21 mouse cellular contexts compared by ENCODE assay signal in genomic region chr2:19016348-19016747, GRCm38 (mm10). TPM values are rescaled to one million over a fixed set of nuclear protein-coding genes. Genes with fewer than 3 reads are reported as not detected.
"Had no signal": no experiment of that assay in that cellular context is flagged by ENCODE, and none has a peak within 500 bp of the region (broad histone marks: within the 10 kb centered on the region; RNA-seq: fewer than 3 reads in every experiment).

No protein-coding gene starts in this region.

- H3K27ac ChIP-seq: kidney, postnatal 0 days; left cerebral cortex, adult 2 months; liver, embryonic 15.5 days; lung, embryonic 15.5 days; midbrain, embryonic 12.5 days; midbrain, embryonic 15.5 days; neural tube, embryonic 12.5 days; neural tube, embryonic 15.5 days; stomach, embryonic 15.5 days had no signal

- ATAC-seq: intestine, postnatal 0 days; midbrain, embryonic 15.5 days had no signal

- H3K36me3 ChIP-seq: liver, embryonic 15.5 days; lung, embryonic 15.5 days; midbrain, embryonic 12.5 days; midbrain, embryonic 15.5 days; neural tube, embryonic 12.5 days; neural tube, embryonic 15.5 days; stomach, embryonic 15.5 days had no signal

- H3K27me3 ChIP-seq: liver, embryonic 15.5 days; lung, embryonic 15.5 days; midbrain, embryonic 12.5 days; midbrain, embryonic 15.5 days; neural tube, embryonic 12.5 days; neural tube, embryonic 15.5 days; stomach, embryonic 15.5 days had no signal

- DNase-seq: kidney, adult 2 months; kidney, postnatal 25 days; layer of hippocampus, postnatal 36 days; lung, adult 18-20 months; lung, postnatal 10 days; lung, postnatal 36 days; right cerebral cortex, adult 18-20 months; right cerebral cortex, postnatal 14 days; right cerebral cortex, postnatal 4 days had no signal

- H3K4me3 ChIP-seq: left cerebral cortex, adult 2 months; liver, embryonic 15.5 days; lung, embryonic 15.5 days; megakaryocyte, embryonic 14.5 days; midbrain, embryonic 12.5 days; midbrain, embryonic 15.5 days; neural tube, embryonic 12.5 days; neural tube, embryonic 15.5 days; stomach, embryonic 15.5 days had no signal

- H3K4me1 ChIP-seq: lung, embryonic 15.5 days; midbrain, embryonic 12.5 days; midbrain, embryonic 15.5 days; neural tube, embryonic 12.5 days; neural tube, embryonic 15.5 days; stomach, embryonic 15.5 days had no signal

RNA-seq across cellular contexts. Expression of gene 4930426L09Rik, which starts 18.2 kb away (rescaled TPM):
- total RNA-seq: liver, adult 2 months had no signal
